Mouse (Mus musculus): ENCODE results near the gene Efcab2. TPM values are rescaled to one million over a fixed set of nuclear protein-coding genes. Genes with fewer than 3 reads are reported as not detected.

Efcab2 gene
- polyA plus RNA-seq, 1 experiment: 4.1 TPM

DNA sequence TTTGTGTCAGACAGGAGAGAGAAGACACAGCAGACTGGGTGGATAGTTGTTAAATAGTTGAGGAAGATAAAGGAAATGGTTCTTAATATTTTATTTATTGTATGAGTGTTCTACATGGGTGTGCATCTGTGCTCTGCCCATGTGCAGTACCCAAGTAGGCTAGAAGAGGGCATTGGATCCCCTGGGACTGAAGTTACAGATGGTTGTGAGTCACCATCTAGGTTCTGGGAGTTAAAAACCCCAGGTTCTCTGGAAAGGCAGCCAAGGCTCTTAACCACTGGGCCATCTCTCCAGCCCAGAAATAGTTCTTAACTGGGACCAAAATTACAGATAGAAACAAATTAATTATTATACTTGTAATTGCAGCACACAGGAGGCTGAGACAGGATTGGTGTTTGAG, 30.5 kb upstream of the Efcab2 start:
- TF ChIP-seq POLR2A (IDR thresholded peaks at IDR 0.05; ENCODE audit: borderline replicate concordance, low read depth, low read length): no peak
- no peak for TF ChIP-seq CTCF (IDR thresholded peaks at IDR 0.05; ENCODE audit: low read depth, low read length)
- H3K27ac ChIP-seq (ENCODE audit: insufficient read depth, low read depth, low read length): no peak overlapping the region
- H3K4me3 ChIP-seq (ENCODE audit: insufficient read depth, low read length): no peak overlapping the region
- peaks cover 3% of the 10 kb centered on the region for H3K4me1 ChIP-seq (ENCODE audit: control insufficient read depth, insufficient read depth, low read length)

DNA sequence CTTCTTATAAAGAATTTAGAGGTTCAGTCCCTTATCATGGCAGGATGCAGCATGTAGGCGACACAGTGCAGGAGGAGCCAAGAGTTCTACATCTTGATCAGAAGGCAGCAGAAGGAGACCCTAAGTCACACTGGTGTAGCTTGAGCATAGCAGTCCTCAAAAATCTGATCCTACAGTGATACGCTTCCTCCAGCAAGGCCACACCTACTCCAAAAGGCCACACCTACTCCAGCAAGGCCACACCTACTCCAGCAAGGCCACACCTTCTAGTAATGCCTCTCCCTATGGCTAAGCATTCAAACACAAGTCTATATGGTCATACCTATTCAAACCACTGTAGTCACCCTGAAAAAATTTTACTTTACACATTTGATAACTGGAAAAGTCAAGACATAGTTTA, 29.8 kb upstream of the Efcab2 start:
- Histone ChIP-seq H3K4me1 (ENCODE audit: control insufficient read depth, insufficient read depth, low read length) (peaks cover 3% of the 10 kb centered on the region), H3K27ac (ENCODE audit: insufficient read depth, low read depth, low read length) (no peak overlapping the region)
- no peak for TF ChIP-seq POLR2A (IDR thresholded peaks at IDR 0.05; ENCODE audit: borderline replicate concordance, low read depth, low read length)
- TF ChIP-seq CTCF (IDR thresholded peaks at IDR 0.05; ENCODE audit: low read depth, low read length): no peak

DNA sequence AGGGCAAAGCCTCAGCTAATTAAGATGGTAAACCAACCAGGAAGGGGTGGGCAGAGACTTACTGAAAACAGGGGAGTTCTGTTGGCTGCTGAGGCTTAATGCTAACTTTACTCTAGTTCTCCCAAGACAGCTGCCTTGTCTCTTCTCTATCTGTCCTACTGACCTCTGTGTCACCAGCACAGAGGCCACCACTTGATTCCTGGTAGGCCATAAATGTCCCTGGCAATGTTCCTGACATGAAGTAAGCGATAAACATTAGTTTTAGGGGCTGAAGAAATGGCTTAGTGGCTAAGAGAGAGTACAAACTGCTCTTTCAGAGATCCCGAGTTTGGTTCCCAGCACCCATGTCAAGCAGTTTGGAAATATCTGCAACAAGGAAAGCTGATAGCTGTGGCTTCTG, 29.0 kb upstream of the Efcab2 start:
- peaks cover 3% of the 10 kb centered on the region for H3K4me1 ChIP-seq (ENCODE audit: control insufficient read depth, insufficient read depth, low read length)
- TF ChIP-seq POLR2A (IDR thresholded peaks at IDR 0.05; ENCODE audit: borderline replicate concordance, low read depth, low read length) (no peak), CTCF (IDR thresholded peaks at IDR 0.05; ENCODE audit: low read depth, low read length) (no peak)
- no peak overlapping the region for H3K27ac ChIP-seq (ENCODE audit: insufficient read depth, low read depth, low read length)
- H3K4me3 ChIP-seq (ENCODE audit: insufficient read depth, low read length): no peak overlapping the region

More for the DNA sequence above, 29.8 kb upstream of the Efcab2 start:
- no peak overlapping the region for H3K4me3 ChIP-seq (ENCODE audit: insufficient read depth, low read length)

DNA sequence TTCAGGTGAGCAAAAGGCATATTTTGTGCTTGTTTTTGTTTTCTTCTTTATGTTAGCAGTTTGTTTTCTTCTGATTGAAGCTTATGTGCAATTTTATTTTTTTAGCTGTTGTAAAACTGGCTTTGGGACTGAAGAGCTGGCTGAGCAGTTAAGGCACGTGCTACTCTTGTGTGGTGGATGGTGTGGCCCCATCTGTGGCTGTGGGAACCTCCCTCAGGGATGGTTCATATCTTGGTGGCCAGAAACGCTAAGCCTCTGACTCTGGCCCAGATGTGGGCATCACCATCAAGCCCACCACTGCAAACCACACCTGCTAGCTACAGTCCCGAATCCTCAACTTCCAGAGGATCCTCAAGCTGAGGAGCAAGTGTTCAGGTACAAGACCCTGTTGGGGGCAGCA, 27.8 kb upstream of the Efcab2 start:
- Histone ChIP-seq H3K4me3 (ENCODE audit: insufficient read depth, low read length) (no peak overlapping the region), H3K4me1 (ENCODE audit: control insufficient read depth, insufficient read depth, low read length) (no peaks in the 10 kb centered on the region), H3K27ac (ENCODE audit: insufficient read depth, low read depth, low read length) (no peak overlapping the region)
- no peak for TF ChIP-seq CTCF (IDR thresholded peaks at IDR 0.05; ENCODE audit: low read depth, low read length)
- TF ChIP-seq POLR2A (IDR thresholded peaks at IDR 0.05; ENCODE audit: borderline replicate concordance, low read depth, low read length): no peak

DNA sequence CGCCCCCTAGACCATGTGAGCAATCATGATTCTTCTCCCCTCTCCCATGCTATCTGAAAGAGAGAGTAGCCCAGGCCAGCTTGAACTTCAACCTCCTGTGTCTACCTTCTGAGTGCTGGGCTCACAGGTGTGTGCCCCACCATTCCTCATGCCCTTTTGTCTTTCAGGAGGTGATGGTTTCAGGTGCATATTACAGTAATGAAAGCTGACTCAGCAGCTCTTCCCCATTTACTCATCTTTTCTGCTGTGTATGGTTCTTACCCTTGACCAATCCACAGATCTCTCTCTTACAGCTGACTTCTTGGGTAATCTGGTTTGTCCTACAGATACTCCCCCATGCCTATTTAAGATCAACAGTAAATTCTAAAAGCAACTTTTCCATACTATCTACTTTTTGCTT, 26.7 kb upstream of the Efcab2 start:
- no peaks in the 10 kb centered on the region for H3K4me1 ChIP-seq (ENCODE audit: control insufficient read depth, insufficient read depth, low read length)
- H3K4me3 ChIP-seq (ENCODE audit: insufficient read depth, low read length): no peak overlapping the region
- no peak overlapping the region for H3K27ac ChIP-seq (ENCODE audit: insufficient read depth, low read depth, low read length)
- TF ChIP-seq POLR2A (IDR thresholded peaks at IDR 0.05; ENCODE audit: borderline replicate concordance, low read depth, low read length) (no peak), CTCF (IDR thresholded peaks at IDR 0.05; ENCODE audit: low read depth, low read length) (no peak)

DNA sequence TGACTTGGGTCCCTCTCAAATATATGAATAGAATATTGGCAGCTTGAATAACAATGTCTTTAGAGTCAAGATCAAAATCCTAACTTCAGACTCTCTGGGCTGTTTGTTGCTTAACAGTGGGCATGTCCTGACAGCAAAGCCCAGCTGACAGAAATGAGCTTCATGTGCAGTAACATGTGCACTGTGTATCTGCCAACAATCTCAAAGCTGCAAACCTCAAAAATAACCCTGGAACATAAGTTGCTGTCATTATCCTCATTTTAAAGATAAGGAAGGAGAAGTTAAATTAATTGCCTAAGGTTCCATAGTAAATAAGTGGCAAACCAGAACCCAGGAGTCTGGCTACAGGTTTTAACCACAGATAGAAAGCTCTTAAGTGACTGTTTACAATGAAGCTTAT, 23.7 kb upstream of the Efcab2 start:
- Histone ChIP-seq H3K4me3 (ENCODE audit: insufficient read depth, low read length) (no peak overlapping the region), H3K4me1 (ENCODE audit: control insufficient read depth, insufficient read depth, low read length) (no peaks in the 10 kb centered on the region), H3K27ac (ENCODE audit: insufficient read depth, low read depth, low read length) (no peak overlapping the region)
- no peak for TF ChIP-seq CTCF (IDR thresholded peaks at IDR 0.05; ENCODE audit: low read depth, low read length)
- no peak for TF ChIP-seq POLR2A (IDR thresholded peaks at IDR 0.05; ENCODE audit: borderline replicate concordance, low read depth, low read length)

DNA sequence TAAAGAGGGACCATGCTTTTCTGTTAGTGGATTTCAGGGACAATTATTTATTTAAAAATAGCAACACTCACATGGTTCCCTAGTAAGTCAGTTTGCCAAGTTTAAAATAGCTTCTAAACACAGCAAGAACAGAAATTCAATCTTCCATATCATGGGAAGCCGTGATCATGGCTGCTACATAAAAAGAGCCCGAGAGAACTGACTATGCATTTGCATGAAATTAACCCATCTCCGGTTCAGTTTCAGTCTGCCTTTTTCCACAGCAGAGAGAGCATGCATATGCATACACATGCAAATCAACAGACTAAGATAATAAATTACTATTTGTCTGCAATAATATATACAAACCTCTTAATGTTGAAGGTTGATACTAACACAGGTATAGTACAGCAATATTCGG, 17.1 kb upstream of the Efcab2 start:
- H3K4me3 ChIP-seq (ENCODE audit: insufficient read depth, low read length): no peak overlapping the region
- H3K27ac ChIP-seq (ENCODE audit: insufficient read depth, low read depth, low read length): no peak overlapping the region
- no peak for TF ChIP-seq POLR2A (IDR thresholded peaks at IDR 0.05; ENCODE audit: borderline replicate concordance, low read depth, low read length)
- TF ChIP-seq CTCF (IDR thresholded peaks at IDR 0.05; ENCODE audit: low read depth, low read length): no peak
- peaks cover 5% of the 10 kb centered on the region; the same call in 1 of the 2 replicates for H3K4me1 ChIP-seq (ENCODE audit: control insufficient read depth, insufficient read depth, low read length)

DNA sequence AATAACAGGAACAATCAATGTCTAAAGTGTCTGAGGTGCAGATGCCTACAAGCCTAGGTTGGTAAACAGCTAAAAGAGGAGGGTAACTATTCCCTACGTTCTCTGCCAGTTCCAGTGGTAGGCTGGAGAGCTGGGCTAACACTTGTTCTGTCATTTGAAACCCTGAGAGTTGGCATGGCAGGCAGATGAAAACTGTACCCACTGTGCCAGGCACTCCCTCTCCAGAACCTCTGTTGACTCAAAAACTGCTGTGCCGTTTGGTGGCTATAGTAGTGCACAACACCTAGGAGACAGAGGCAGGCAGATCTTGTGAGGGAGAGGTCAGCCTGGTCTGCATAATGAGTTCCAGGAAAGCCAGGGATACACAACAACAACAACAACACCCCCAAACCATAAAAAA, 16.5 kb upstream of the Efcab2 start:
- TF ChIP-seq CTCF (IDR thresholded peaks at IDR 0.05; ENCODE audit: low read depth, low read length) (no peak), POLR2A (IDR thresholded peaks at IDR 0.05; ENCODE audit: borderline replicate concordance, low read depth, low read length) (no peak)

DNA sequence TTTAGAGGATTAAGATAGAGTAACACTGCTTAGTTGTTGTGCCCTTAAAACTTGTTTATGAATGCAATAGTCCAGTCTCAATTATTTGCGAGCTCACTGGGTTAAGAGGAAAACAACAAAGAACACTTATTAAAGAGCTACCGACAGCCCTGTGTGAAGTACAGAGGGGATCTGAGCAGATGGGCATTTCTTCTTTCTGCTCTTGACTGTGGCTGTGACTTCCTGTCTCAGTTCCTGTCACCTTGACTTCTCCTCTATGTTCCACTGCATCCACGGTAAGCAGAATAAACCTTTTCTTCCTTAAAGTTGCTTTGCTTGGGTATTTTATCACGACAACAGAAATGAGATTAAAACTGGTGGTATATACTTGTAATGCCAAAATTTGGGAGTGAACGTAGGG, 12.9 kb upstream of the Efcab2 start:
- no peak overlapping the region for H3K4me3 ChIP-seq (ENCODE audit: insufficient read depth, low read length)
- H3K27ac ChIP-seq (ENCODE audit: insufficient read depth, low read depth, low read length): no peak overlapping the region
- TF ChIP-seq CTCF (IDR thresholded peaks at IDR 0.05; ENCODE audit: low read depth, low read length): no peak
- no peak for TF ChIP-seq POLR2A (IDR thresholded peaks at IDR 0.05; ENCODE audit: borderline replicate concordance, low read depth, low read length)
- peaks cover 11% of the 10 kb centered on the region for H3K4me1 ChIP-seq (ENCODE audit: control insufficient read depth, insufficient read depth, low read length)

More for the DNA sequence above, 16.5 kb upstream of the Efcab2 start:
- Histone ChIP-seq H3K27ac (ENCODE audit: insufficient read depth, low read depth, low read length) (no peak overlapping the region), H3K4me1 (ENCODE audit: control insufficient read depth, insufficient read depth, low read length) (peaks cover 5% of the 10 kb centered on the region; the same call in 1 of the 2 replicates), H3K4me3 (ENCODE audit: insufficient read depth, low read length) (no peak overlapping the region)

DNA sequence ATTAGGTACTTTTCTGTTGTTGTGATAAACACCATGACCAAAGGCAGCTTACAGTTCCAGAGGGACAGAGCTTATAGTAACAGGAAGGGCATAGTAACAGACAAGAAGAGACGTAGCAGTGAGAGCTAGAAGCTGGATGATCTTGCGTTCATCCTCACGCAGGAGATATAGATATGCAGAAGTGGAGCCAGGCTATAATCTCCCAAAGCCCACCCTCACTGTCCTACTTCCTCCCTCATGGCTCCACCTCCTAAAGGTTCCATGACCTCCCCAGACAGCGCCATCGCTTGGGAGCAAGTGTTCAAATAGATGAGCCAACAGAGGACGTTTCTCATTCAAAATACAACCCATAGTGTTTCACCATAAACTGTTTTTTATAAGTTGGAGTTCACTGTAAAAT, 10.8 kb upstream of the Efcab2 start:
- Histone ChIP-seq H3K27ac (ENCODE audit: insufficient read depth, low read depth, low read length) (no peak overlapping the region), H3K4me3 (ENCODE audit: insufficient read depth, low read length) (no peak overlapping the region), H3K4me1 (ENCODE audit: control insufficient read depth, insufficient read depth, low read length) (peaks cover 11% of the 10 kb centered on the region)
- TF ChIP-seq POLR2A (IDR thresholded peaks at IDR 0.05; ENCODE audit: borderline replicate concordance, low read depth, low read length) (no peak), CTCF (IDR thresholded peaks at IDR 0.05; ENCODE audit: low read depth, low read length) (no peak)

DNA sequence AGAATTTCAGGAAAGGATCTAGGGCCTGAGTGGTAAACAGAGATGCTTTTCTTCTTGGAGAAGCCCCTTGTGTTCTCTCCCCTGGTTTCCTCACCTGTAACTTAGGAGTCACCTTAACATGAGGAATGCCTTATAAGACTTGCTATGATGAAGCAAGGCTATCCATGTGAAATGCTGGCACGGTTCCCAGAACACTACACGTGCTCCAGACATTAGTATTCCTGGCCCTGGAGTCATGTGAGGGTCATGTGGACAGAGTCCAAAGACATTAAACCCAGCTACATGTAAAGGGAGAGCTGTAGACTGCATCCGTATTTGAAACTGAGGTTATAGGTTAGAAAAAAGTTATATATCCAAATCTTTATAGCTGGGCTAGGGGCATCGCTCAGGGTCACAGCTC, 9.5 kb upstream of the Efcab2 start:
- no peak overlapping the region for H3K27ac ChIP-seq (ENCODE audit: insufficient read depth, low read depth, low read length)
- TF ChIP-seq POLR2A (IDR thresholded peaks at IDR 0.05; ENCODE audit: borderline replicate concordance, low read depth, low read length) (no peak), CTCF (IDR thresholded peaks at IDR 0.05; ENCODE audit: low read depth, low read length) (no peak)
- H3K4me3 ChIP-seq (ENCODE audit: insufficient read depth, low read length): no peak overlapping the region
- peaks cover 8% of the 10 kb centered on the region for H3K4me1 ChIP-seq (ENCODE audit: control insufficient read depth, insufficient read depth, low read length)

All from bone marrow macrophage, adult 2 months (primary cell).